Mouse (Mus musculus) heart, adult 9 months (tissue): ENCODE data around the gene Rnf130.

Experiments used
- DNase-seq, 2 experiments: peaks; one replicate each; pipeline ENCODE4 v3.0.0; 2022; ENCODE audit warnings: low spot score in 2 of 2

The Rnf130 gene

GRCm38 (mm10) chr11:50138206-50138822, 113.2 kb downstream of the Rnf130 start:
- no peak for DNase-seq

GRCm38 (mm10) chr11:50139571-50139970, 114.4 kb downstream of the Rnf130 start:
- DNase-seq = no peak

DNA sequence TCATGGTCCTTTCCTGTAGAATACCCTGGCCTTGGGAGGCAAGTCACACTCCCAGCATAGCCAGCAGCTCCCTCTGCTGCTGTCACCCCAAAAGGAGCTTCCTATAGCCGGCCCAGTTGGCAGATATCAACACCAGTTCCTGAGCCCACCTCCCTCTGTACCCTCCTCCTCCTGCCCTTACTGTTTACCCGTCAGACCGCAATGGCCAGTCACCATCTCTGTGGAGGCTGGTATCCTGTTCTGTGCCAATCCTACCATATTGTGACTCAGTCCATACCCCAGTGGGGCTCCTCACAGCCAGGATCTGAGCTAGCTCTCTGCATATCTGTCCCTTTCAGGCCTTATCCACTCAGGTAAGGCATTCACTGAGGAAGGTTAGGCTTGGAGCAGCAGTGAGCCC, 120.4 kb downstream of the Rnf130 start:
- no peak for DNase-seq

- DNase-seq = no peak
These were observed 121.0 kb downstream of the Rnf130 start for GRCm38 (mm10) chr11:50146121-50146520.

DNA sequence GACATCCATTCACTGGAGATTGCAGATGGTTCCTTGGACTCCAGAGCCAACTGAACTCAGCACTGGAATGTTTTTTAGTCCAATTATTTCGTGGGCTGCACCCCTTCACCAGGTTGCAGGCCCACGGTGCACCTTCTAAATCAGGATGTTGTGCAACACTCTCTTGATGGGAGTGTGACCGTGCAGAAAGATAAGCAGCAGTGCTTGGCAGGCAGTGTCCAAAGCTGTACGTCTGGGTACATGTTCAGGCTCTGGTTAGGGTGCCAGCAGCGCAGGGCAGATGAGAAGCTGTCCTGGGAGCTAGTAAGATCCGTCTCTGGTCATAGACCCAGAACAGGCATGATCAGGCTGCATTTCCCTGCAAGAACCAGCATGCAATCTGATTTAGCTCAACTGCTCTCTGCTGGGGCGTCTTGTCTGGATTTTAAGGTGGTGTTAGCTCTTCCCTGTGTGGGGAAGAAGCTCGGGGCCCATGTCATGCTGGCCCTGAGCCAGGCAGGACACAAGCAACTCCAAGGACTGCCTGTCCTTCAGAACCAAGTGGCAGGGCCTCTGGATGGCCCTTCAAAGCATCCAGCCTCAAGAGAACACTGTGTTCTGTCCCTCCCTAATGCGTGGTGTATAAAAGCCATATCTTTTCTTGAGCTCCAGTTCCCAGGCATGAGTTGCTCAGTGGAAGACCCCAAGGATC, 122.3 kb downstream of the Rnf130 start:
- peak; percentile 47 to 65 for DNase-seq

DNA sequence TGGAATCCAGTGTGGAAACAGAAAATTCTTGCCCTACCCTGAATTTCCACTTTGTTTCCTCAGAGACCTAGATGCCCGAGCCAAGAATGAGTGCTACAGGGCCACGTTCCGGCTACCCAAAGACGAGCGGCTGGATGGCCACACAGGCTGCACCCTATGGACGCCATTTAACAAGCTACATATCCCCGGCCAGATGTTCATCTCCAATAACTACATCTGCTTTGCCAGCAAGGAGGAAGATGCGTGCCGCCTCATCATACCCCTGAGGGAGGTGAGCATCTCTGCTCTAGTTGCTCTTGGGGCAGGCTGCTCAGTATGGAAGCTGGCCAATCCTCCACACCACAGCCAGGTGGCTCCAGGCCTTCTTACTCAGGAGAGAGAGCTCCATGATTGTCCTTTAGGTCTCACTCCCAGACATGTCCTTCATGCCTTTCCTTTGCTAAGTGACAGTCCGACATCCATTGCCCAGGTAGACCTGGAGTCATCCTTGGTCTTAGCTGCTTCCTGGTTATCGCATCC, 122.9 kb downstream of the Rnf130 start:
- DNase-seq = no peak

GRCm38 (mm10) chr11:50149200-50149599, 124.1 kb downstream of the Rnf130 start:
- DNase-seq = peak; percentile 66 to 81

- no peak for DNase-seq
These were observed 124.5 kb downstream of the Rnf130 start for GRCm38 (mm10) chr11:50149603-50150150.

DNA sequence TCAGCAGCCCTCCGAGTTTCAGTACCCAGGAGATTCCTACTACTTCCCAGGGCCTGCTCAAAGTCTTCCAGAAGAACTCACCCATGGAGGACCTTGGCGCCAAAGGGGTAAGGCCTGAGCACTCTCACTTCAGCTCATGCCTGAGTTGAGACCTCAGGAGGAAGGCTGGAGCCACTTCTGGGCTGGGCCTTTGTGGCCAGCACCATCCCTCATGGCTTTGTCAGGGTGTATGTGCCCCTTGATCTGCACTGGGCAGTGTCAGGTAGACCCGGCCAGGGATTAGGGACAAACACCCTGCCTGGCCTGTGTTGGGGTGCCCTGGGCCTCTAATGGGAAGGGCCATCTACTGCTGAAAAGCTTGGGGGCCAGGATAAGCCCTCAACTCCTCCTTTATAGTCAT, 126.2 kb downstream of the Rnf130 start:
- no peak for DNase-seq

GRCm38 (mm10) chr11:50154166-50154565, 129.0 kb downstream of the Rnf130 start:
- no peak for DNase-seq
